Mouse (Mus musculus) B cell, adult 2 months (primary cell): ENCODE measurements around the gene Eif1ax.
"Not testable (repeated sequence)": the region's sequence is repeated elsewhere in the genome, so short reads cannot be mapped to it uniquely, and the experiment has no call there.

ENCODE experiments used
- DNase-seq, 2 experiments: peaks; one replicate each; pipeline ENCODE4 v3.0.0; 2022

Eif1ax gene

DNA sequence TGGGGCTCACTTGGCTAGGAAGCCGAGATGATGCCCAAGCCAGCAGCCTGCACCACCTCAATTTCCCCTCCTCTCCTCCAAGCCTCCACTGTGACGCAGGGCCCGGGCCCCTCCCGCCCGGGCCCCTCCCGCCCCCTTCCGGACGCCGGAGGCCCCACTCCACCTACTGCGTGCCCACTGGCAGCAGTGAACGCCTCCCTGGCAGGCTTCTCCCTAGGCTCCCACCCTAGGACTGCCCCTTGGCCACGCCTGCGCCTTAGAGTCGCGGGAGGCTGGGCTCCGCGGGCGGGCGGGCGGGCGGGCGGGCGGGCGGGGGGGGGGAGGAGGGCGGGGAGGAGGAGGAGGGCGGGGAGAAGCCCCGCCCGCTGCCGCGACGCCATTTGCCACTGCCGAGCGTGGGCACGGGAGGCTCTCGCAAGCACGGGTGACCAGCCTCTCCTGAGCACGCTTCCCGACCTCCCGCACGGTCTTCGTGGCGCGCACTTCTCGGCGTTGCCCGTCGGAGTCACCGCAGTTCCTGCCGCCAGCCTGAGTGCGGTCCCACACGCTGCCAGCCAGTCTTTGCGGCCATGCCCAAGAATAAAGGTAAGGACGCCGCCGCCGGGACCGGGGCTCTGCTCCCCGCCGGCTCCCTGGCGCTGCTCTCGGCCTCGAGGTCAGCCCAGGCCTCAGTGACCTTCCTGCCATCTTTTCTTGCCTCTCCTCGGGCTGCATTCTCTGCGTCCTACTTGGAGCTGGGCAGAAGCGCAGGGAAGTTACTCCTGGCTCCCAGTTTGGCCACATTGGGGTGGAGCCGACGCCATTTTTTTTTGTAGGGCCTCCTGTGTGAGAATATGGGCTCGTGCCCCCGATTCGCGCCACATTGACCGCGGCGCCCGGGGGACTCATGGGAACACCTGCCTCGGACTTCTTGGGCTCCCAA is at the start of gene Eif1ax:
Eif1ax (plus strand) TSS at position 348 of the 922 bp plus-strand sequence.
- DNase-seq: peak; percentile 64 to 74

- no peak for DNase-seq
These were observed 7.5 kb upstream of the Eif1ax start for GRCm38 (mm10) chrX:159364506-159364905.

DNA sequence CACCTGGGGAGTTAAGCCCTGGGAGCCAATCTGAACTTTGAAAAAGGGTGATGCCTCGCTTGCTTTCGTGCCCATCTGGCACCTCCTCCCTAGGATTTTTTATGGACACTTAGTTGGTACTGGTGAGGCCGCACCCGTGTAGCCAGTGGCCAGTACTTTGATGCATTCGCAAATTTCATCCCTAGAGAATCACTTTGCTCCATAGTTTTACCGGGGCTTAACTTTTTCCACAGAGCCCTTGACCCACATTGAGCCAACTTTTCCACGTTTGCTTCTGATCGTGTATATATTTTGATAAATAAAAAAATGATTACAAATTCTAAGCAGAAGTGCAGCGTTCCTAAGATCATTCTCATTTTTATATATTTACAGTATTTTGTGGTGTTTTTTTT is 771 bp downstream of the Eif1ax start:
- DNase-seq: no peak

- DNase-seq: no peak
These were observed 15.1 kb downstream of the Eif1ax start for GRCm38 (mm10) chrX:159387105-159387504.

DNA sequence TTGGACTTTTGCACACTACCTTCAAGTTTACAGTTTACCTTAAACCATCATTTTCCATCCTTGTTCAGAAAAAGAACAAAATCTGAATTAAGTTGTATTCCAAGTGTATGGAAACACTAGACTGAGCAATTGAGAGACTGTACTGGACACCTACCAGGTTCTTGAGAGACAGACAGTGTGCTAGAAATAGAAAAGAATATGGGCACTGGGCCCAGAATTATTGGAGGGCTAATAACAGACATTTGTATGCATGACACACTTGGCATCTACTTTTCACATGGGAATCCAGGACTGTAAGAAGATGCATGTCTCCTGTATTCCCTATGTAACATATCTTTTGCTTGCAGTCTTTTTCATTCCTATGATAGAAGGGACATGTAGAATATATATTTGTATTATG is 17.0 kb downstream of the Eif1ax start:
- DNase-seq: no peak

- no peak for DNase-seq
These were observed 18.5 kb downstream of the Eif1ax start for GRCm38 (mm10) chrX:159390347-159390962.

DNA sequence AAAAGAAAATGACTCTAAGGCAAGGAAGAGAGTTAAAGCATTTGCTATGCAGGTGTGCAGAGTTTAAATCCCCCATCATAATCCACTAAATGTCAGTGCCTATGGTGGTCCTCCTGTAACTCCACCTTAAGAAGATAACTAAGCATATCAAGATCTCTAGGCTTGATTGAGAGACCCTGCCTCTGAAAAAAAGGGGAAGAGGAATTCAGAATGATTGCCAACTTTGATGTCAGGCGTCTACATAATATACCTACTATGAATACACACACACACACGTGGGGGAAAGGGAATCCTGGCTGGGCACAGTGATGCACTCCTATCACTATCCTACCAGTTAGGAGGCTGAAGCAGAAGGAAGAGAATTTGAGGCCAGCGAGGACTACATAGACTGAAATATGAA is 19.3 kb downstream of the Eif1ax start:
- DNase-seq: no peak

DNA sequence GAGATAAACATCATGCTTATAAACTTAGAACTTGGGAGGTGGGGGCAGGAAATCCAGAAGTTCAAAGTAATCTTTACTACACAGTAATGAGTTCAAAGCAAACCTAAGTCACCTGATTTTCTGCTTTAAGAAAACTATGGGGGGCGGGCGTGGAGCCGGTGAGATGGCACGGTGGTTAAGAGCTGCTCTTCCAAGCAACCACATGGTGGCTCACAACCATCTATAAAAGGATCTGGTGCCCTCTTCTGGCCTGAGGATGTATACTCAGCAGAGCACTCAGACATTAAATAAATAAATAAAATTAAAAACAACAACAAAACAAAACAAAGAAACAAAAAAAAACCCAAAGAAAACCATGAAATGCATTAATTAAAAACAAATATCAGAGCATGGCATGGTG is 37.3 kb downstream of the Eif1ax start:
- DNase-seq: peak; percentile 25 to 54

GRCm38 (mm10) chrX:159414130-159414828 is 42.3 kb downstream of the Eif1ax start, which contains the start of gene Map7d2:
TSS of gene Map7d2 (plus strand) at chrX:159414572.
- peak in 1 of 2 experiments; percentile 9 for DNase-seq

DNA sequence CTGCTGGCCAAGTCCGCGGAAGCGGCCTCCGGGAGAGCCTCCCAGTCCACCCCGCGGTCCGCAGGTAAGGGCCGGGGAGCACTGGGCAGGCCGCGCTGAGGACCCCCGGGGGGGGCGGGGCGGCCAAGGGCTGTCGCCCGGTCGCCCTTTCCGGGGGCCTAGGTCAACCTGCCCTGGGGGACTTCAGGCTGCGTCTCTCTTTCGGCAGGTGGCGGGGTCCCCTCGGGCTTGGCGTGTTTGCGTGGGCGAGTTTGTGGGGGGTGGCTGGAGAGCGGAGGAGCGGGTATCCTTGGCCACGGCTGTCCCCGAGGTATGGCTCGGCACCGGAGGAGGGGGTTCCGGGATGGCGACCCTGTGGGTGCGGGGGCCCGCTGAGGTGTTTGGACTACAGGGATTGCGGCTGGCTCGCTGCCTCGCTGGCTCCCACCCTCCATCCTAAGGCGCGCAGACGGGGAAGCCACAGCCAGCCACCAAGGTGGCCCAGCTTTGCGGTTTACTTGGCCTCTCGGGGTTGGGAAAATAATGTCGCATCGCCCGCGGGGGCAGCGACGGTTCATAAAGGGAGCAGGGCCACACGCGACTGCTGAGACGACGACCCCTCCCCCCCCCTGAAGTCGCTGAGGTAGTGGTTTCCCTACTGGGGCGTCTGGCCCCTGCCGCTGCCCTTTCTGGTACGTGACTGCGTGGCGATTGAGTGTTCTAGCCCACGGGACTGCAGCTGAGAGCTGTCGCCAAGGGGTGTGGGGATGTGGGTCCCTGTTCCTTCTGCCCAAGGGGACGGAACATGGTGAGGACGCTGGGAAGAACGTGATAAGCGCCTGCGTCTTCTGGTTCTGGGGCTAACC is 43.1 kb downstream of the Eif1ax start:
- DNase-seq: peak; percentile 6 to 12

DNA sequence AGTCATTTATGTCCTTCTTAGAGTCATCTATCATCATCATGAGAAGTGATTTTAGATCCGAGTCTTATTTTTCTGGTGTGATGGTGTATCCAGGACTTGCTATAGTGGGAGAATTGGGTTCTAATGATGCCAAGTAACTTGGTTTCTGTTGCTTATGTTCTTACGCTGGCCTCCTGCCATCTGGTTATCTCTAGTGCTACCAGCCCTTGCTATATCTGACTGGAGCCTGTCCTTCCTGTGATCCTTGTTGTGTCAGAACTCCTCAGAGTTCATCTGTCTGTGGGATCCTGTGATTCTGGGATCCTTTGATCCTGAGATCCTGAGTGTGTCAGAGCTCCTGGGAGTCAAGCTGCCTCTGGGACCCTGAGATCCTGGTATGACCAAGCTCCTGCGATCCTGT is 58.5 kb downstream of the Eif1ax start:
- not testable (repeated sequence) for DNase-seq
